Mouse (Mus musculus): ENCODE data around the gene Smg6.
"Not testable (repeated sequence)": the region's sequence is repeated elsewhere in the genome, so short reads cannot be mapped to it uniquely, and the experiment has no call there.

Gene Smg6

DNA sequence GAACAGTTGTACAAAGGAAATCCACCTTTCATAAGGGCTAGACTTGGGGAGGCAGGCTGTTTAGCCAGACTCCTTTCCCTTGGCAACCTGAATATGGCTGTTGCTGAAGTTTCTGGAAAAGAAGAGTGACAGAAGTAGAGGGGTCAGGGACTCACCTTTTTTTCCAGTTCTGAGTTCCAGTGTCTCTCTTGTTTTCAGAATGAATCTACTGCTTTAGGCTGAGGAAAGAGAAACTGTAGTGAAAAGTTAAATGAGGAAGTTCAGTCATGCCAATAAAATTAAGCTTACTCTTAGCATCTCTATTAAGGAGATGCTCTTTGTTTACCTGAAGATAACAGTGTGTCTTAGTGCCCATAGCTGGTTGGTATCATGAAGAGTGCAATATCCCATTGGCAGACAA is 69.2 kb downstream of the Smg6 start:
- no peak for DNase-seq (ENCODE audit: low spot score)

DNA sequence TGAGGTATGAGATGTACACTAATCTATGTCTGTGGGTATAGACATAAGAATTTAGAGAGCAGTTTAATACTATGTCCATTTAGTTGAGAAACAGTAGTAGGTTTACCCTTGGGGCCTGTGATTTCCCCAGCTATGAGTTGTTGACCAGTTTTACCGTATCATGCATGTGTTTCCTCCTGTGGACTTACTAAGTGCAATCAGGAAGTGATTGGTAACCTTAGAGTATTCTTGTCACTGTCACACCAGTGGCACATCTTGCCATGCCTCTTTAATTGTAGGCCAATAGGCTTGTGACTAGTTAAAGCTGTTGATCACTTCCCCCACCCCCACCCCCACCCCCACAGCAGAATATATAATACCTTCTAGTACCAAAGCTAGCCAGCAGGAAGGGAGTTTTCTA is 70.9 kb downstream of the Smg6 start:
- DNase-seq (ENCODE audit: low spot score) = no peak

DNA sequence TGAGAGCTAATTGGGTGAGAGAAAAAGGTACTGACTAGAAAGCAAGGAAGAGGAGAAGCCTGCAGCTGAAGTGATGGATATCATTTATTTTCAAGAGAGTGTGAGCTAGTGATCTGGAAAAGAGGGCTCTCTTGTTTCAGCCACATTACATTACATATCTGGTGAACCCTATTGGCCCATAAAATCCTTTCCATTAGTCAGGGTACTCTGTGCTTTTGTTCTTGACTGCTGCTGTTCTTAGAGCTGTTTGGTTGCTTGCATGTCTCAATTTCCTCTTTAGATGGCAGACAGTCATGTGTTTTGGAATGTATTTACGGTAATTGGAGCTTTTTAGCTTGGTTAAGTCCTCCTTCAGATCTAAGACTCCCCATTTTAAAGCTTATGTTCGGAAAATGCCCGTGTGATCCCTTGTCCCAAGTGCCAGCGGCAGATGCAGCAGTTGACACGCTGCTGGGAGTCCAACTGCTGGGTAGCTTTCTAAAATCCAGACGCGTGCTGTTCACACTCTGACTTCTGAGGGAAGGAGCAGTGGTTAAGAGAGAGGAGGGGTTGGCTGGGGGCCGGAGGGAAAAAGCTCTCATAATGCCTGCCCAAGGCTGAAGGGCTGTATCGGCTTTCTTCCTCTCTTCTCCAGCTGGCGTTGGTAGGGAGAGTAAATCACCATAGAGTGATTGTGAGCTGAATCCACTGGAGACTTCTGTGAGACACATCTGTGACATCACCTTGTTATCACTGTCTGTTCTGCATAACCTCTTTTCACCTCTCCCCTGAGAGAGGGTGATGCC is 75.4 kb downstream of the Smg6 start:
- no peak for DNase-seq (ENCODE audit: low spot score)

DNA sequence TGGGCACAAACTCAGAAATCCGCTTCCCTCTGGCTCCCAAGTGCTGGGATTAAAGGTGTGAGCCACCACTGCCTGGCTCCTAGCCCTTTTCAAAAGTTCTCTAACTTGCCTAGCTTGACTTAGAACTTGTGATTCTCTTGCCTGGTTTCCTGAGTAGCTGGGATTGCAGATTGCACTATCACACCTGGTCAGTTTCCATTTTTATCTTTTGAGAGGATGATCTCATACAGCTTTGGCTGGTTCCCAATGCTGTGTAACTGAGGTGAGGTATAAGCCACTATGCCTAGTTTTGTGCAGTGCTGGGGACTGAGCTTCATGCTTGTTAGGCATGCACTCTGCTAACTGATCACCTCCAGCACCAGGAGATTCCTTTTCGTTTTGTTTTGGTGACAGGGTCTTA is 82.6 kb downstream of the Smg6 start:
- no peak for DNase-seq (ENCODE audit: low spot score)

DNA sequence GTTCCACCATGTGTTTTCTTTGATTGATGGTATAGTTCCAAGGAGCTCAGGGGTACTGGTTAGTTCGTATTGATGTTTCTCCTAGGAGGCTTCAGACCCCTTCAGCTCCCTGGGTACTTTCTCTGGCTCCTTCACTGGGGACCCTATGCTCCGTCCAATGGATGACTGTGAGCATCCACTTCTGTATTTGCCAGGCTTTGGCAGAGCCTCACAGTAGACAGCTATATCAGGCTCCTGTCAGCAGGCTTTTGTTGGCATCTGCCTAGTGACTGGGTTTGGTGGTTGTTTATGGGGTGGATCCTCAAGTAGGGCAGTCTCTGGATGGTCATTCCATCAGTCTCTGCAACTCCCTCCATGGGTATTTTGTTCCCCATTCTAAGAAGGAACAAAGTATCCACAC is 83.9 kb downstream of the Smg6 start:
- not testable (repeated sequence) for DNase-seq (ENCODE audit: low spot score)

DNA sequence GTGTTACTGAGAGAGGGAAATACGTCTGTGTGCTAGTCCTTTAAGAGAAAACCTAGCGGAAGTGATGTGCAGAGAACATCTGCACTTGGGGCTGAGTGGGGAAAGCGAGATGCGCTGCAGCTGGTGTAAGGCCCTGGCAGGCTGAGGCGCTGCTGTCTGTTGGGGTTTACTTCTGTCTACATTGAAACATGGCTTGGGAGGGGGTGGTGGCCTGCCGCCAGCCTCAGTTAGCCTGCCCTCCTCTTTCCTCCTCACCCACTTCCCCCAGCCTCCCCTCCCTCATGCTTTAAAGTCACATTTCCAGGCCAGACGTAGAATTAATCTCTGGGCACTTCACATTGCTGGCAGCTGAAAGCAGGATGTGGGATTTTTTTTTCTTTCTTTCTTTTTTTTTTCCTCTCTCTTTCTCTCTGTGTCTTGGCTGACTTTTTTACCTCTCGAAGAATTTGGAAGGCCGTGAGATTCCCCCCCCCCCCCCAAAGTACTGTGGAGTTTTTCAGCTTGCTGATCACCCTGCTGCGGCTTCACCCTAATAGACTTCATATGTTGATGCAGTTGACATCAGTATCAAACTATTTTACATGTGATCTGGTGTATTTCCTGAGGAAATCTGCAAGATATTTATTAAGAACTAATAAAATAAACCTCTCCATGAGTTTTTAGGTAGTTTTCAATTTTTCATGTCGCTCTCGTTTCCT is 87.5 kb downstream of the Smg6 start:
- peak; percentile 42 for DNase-seq (ENCODE audit: low spot score)

DNA sequence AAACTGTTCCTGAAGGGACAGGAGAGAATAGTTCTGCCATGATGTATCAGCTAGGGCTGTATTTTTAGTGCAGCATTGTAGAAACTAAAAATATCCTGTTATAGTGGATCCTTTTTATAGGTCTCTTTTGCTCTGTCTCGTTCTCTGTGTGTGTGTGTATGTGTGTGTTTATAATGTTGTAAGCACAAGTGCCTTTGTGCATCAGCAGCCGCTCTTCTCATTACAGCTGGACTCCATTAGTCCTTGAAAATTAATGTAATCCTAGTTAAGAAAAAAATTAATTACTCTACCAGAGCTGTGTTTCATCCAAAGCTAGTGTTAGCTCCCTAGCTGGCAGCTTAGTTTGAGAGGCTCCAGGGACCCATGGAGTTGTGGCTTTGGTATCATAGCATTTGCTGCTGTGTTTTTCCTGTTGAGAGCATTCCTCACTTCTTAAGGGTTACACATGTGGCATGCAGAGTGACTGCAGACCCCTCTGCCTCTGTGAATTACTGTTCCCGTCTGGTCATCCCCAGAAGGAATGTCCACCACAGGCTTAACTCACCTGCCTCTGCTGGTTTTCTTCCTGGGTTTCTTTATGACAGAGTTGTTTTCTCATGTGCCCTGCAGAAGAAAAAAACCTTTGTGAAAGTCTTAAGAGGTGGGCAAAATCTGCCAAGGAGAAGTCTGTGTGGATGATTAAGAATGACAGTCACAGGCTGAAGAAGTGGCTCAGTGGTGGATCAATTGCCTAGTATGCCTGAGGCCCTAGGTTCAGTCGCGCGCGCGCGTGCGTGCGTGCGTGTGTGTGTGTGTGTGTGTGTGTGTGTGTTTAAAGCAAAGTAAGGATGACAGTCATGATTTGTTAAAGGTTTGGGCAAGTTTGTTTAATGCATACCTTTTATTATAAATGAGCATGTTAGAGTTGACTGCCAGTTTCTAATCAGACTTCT is 88.4 kb downstream of the Smg6 start:
- DNase-seq (ENCODE audit: low spot score) = no peak

DNA sequence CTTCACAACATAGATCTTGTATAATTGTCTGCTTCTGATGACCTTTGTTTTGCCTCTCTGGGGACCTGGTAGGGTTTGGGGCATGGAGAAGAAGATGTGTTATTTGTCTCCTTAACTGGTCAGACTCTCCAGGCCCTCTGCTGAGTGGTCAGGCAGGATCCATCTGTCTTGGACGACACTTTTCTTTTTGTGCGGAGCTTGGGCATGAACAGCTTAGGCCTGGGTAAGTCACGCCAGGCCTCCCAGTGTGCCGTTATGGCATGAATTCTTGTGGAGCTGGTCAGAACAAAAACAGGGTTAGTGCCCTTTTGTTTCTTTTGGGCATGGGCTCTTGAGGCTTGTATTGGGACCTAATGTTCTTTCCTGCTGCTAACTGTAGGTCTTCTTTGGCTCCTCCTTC is 89.2 kb downstream of the Smg6 start:
- no peak for DNase-seq (ENCODE audit: low spot score)

DNA sequence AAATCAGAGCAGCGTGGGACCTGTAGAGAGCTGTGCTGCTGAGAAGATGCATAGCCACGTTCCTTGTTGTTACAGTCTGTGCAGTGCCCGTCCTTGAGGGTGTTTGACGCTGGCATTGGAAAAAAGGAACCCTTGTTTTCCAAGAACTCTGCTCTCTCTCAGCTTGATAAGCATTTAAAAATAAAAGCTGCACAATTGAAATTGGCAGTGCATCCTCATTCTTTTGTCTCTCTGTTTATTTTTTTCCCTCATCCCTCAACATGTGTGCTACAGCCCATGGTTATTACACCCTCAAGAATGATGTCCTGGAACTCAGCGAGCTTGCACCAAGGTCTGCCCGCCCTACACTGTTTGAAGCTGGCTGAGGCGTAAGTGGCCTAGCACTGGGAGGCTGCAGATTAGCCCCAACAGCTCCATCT is 89.8 kb downstream of the Smg6 start:
- no peak for DNase-seq (ENCODE audit: low spot score)

DNA sequence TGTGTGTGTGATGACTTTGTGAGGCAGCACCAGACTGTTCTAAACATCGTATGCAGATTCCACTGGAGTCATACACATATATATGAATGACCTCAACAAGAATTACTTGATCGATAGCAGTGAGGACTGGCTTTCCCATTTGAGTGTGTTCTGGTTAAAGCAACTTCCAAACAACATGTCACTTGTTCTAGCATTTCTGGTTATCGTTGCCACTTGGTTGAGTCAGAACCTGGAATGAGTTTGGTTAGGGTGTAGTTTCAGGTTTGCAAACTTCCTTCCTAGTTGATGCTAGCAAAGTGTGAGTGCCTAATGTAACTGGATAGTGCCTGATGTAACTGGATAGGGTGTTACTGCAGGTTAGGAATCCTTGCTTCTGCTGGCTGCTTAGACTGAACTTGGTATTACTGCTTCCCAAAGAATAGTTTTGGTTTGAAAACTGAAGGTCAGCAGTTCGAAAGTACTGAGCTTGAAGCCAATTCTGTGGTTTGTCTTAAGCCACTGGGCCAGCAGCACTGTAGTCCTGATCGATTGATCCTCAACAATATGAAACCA is 90.8 kb downstream of the Smg6 start:
- no peak for DNase-seq (ENCODE audit: low spot score)

DNA sequence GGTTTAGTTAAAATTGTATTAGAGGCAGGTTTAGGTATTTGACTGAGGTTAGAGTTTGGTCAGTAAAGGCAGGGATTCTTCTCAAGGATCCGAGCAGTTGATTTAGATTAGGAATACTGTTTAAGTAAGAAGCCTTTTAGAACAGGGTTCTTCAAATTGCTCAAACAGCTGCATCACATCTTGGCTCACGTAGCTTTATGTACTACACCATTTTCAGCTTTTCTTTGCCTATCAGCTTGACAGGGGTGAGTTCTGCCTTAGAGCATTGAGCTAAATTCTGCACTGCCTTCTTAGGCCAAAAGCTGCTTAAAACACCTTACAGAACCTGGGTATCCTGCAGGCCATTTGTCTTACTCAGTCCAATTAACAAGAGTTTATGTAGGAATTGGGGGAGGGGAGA is 92.2 kb downstream of the Smg6 start:
- DNase-seq (ENCODE audit: low spot score) = no peak

DNA sequence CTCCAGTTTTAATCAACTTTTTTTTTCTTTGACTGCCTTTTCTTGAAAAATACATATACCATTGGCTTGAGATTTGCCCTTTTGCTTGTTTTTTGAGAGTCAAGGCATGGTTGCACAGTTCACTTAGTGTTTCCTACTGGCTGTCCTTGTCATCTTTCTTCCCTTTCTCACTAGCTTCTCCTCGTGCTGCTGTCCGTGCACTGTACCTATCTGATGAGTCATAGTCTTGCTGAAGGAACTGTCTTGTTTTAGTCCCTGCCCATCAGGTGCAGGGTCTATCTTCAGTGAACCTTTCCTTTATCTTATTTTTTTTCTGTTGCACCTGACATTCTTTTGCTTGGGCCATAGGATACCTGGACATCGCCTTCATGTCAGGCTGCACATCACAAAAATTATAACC is 101.4 kb downstream of the Smg6 start:
- no peak for DNase-seq (ENCODE audit: low spot score)

DNA sequence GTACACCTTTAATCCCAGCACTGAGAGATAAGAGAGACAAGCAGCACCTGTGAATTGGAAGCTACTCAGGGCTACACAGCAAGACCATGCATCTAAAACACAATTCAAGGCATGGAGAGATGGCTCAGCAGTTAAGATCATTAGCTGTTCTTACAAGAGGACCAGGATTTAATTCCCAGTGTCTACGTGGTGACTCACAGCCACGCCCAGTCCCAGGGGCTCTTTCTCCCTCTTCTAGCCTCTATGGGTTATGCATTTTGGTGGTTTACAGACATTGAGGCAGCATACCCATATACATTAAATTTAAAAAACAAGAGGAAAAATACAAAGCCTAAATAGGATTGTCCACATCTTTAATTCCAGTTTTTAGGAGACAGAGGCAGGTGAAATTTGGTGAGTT is 102.0 kb downstream of the Smg6 start:
- no peak for DNase-seq (ENCODE audit: low spot score)

DNA sequence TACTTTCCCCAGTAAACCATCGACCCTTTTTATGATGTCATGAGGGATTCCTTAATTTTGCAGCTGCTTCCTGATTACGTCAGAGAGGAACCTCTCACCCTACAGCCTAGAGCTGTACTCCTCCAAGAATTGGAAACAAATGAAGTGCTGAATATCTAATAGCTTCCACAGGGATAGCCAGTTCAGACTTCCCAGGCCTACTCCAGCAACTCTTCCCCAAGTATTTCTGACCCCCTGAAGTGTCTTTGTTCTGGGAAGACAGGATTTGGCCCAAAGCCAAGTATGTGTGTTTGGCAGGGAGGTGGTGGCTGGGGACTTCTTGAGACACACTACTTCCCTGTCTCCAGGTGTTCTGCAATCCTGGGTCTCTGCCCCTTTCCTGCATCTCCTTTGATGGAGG is 105.6 kb downstream of the Smg6 start:
- no peak for DNase-seq (ENCODE audit: low spot score)

DNA sequence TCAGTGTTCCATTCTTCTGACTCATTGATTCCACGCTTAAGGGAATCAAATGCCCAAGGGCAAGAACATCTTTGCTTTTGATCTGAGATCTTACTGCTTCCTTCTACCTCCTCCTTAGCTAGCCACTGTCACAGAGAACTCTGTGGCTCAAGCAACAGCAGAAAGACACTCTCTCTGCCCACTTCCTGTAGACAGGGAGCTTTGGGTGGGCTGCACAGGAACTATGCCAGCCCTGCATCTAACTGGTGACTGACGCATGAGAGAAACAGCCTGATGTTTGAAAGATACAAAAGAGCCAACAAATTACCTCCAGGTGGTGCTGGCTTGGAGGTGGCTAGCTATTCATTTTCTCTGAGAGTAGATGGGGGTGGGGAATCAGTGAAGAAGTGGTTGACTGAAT is 107.3 kb downstream of the Smg6 start:
- no peak for DNase-seq (ENCODE audit: low spot score)

DNA sequence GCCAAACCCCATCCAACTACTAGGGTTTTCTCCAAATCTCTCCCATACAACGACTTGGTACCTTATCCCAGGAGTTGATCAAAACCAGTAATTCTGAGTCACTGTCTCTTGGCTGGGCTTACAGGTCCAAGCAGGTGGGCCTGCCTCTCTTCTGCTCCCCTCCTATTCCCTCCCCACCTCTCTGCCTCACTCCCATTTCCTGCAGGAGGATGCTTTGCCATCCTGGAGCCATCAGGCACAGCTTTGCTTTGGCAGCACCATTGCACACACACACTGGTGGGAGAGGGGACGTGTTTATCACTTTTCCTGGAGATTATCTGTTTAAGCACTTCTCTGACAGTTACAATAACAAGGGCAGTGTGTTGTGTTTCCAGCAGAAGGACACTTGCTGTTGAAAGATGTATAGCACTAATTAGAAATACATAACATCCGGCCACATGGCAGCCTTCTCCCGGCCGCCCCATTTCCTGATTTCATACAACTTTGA is 108.0 kb downstream of the Smg6 start:
- no peak for DNase-seq (ENCODE audit: low spot score)

DNA sequence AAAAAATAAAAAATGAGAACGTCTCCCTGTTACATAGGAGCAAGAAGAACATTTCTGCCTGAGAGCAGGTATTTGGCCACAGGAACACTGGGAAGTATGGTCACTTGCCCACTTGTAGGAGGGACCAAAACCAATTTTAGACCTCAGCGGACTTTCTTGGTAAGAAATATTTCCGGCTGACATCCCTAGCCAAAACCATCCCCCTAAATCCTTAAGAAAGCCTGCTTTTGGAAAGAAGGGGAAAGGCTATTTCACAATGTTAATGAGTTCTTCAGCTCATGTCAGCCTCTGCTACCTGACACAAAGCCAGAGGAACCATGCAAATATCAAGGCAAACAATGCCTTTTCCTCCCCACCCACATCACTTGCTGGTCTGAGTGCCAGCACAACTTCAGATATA is 108.5 kb downstream of the Smg6 start:
- no peak for DNase-seq (ENCODE audit: low spot score)

DNA sequence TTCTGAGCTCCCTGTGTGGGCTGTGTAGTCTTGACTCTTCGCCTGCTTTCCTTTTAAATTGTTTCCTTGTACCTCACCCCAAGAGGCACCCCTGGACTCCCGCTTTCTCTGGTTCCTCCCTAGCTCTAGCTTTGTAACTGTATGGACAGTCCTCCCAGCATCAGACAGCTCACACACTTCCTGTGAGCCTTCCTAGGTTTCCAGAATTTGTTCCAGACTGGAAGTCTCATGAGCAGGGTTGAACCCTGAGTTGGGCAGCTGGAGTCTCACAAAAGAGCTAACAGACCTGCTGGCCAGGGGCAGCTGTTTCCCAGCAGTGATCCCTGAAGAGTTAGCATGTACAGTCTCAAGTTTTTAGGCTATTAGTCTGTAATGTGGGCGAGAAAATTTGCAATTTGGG is 118.7 kb downstream of the Smg6 start:
- DNase-seq (ENCODE audit: low spot score) = no peak

DNA sequence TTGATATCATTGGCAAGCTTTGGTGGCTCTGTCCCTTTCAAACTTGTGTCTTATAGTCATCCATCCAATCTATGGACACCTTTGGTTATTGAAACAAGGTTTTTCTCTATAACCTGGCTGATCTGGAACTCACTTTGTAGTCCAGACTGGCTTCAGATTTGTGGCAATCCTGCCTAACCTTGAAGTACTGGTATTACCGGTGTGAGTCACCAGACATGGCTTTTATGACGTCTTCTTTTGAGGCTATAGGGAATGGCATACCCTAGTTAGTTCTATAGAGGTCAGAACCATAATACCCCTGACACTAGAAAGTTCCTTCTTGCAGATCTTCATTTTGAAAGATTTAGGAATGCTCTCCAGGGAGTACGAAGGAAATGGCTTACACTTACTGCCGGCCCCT is 120.2 kb downstream of the Smg6 start:
- no peak for DNase-seq (ENCODE audit: low spot score)

DNA sequence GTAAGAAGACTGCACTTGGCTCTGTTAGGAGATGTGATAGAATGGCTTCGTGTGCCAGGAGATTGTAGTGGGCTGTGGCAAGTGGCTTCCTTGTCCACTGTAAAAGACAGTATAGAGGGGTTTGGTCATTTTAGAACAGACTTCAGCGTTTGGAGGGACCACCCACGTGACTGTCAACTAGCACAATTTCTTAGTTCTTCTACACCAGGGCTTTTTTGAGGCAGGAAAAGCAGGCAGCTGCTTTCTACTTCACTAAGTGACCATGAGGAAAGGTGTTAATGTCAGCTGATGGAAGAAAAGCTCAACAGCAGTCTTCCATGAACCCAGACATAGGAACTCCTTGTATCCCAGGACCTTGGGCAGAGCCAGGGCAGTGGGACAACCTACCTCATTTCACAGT is 121.0 kb downstream of the Smg6 start:
- DNase-seq (ENCODE audit: low spot score) = no peak

DNA sequence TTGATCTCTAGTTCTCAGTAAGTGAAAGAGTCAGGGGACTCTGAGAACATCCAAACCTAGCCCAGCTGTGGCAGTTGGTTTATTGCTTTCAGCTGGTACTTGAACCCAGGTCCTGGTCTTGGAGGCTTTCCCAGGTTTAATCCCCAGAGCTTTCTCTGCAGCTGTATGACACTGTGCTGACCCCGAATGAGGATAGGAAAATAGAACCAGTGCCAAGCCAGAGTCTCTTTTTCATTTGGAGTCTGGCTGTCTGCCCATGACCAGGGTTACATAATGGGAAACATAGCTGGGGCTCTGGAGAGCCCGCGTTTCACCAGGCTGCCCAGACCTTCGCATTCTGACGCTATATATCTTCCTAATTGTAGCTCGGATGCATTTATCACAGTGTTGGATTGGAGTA is 121.4 kb downstream of the Smg6 start:
- DNase-seq (ENCODE audit: low spot score) = no peak

DNA sequence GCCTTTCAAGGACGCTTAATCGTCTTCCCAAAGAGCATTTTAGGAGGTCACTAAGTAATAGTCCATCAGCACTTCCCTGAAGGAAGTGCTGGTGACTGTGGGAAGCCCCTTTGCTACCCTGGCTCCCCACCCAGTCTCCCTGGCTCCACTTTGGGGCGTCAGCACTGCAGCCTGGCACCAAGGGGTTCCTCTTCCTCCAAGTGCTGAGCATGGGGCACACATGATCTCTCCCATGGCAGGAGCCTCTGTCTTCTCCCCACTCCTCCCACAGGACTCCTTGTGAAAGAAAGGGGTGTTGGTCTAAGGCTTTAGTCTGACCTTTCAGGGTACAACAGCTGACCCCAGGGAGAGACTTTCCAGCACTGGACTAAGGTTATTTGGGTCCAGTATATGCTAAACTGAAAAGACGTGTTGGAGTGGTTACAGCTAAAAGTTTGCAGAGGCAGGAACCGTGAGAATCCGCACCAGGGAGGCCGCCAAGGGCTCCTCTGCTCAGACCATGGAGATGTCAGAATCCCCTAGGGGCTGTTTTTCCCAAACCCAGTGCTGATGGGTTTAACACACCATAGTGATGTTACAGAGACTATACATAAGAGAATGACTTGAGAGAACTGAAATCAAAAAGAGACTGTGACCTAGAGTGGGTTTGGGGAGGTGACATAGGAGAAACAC is 122.2 kb downstream of the Smg6 start:
- DNase-seq (ENCODE audit: low spot score) = no peak
